Mouse (Mus musculus) gastrocnemius, postnatal 4 days (tissue): ENCODE measurements around the gene Zfp383. TPM values are rescaled to one million over a fixed set of nuclear protein-coding genes. Genes with fewer than 3 reads are reported as not detected.
"Not testable (repeated sequence)": the region's sequence is repeated elsewhere in the genome, so short reads cannot be mapped to it uniquely, and the experiment has no call there.

Experiments
- DNase-seq, 2 experiments: peaks; one replicate each; pipeline ENCODE4 v3.0.0; 2021 to 2022; ENCODE audit warnings: low spot score in 2 of 2, mixed read lengths in 2 of 2
- long read RNA-seq, 2 experiments: library from polyadenylated mRNA; stranded (forward); transcript quantifications; one replicate each; pipeline ENCODE4 v2.0.0; 2021
- total RNA-seq, 2 experiments: library from RNA; stranded (reverse); gene quantifications; 2 replicates each; pipeline ENCODE4 v1.2.3; 2021

Gene Zfp383
- 10 to 100 TPM; 14.4 to 15.5 TPM for total RNA-seq
- long read RNA-seq, experiment 1, partial matches to known transcripts: 1 of 4 reads
- long read RNA-seq, experiment 1, other reads (novel, unspliced or antisense): 0 of 4 reads
- long read RNA-seq, experiment 2, partial matches to known transcripts: 1 of 10 reads
- long read RNA-seq, experiment 2, other reads (novel, unspliced or antisense): 5 of 10 reads

- peak; percentile 58 to 84 for DNase-seq
Measured at GRCm38 (mm10) chr7:29908130-29908950, at the start of gene Zfp383. Gene Zfp383, plus strand, starts transcription at chr7:29908223.

GRCm38 (mm10) chr7:29859532-29860517 lies 48.2 kb upstream of the Zfp383 start, which contains the start of gene Zfp420:
Gene Zfp420, plus strand, starts transcription at chr7:29859979.
- DNase-seq: peak; percentile 59 to 83

- DNase-seq: no peak
Measured at GRCm38 (mm10) chr7:29861660-29862059, 46.4 kb upstream of the Zfp383 start.

- DNase-seq: no peak
Measured at GRCm38 (mm10) chr7:29874256-29874655, 33.8 kb upstream of the Zfp383 start.

- DNase-seq: not testable (repeated sequence)
Measured at GRCm38 (mm10) chr7:29877561-29877960, 30.5 kb upstream of the Zfp383 start.

GRCm38 (mm10) chr7:29880056-29880455 lies 28.0 kb upstream of the Zfp383 start:
- DNase-seq: no peak

- no peak for DNase-seq
Measured at GRCm38 (mm10) chr7:29880916-29881315, 27.1 kb upstream of the Zfp383 start.

GRCm38 (mm10) chr7:29890501-29890900 lies 17.5 kb upstream of the Zfp383 start:
- DNase-seq: no peak

- no peak for DNase-seq
Measured at GRCm38 (mm10) chr7:29892756-29893155, 15.3 kb upstream of the Zfp383 start.

- DNase-seq: no peak
Measured at GRCm38 (mm10) chr7:29898351-29898750, 9.7 kb upstream of the Zfp383 start.

GRCm38 (mm10) chr7:29904101-29904500 lies 3.9 kb upstream of the Zfp383 start:
- DNase-seq: no peak

- DNase-seq: peak in 1 of 2 experiments; percentile 37
Measured at GRCm38 (mm10) chr7:29905966-29906681, 1.9 kb upstream of the Zfp383 start, which contains the start of gene Zfp27. Gene Zfp27, minus strand, starts transcription at chr7:29906572.

GRCm38 (mm10) chr7:29906682-29907058 lies 1.4 kb upstream of the Zfp383 start:
- no peak for DNase-seq

- DNase-seq: no peak
Measured at GRCm38 (mm10) chr7:29907206-29907605, 817 bp upstream of the Zfp383 start.

- no peak for DNase-seq
Measured at GRCm38 (mm10) chr7:29910252-29910651, 2.2 kb downstream of the Zfp383 start.

- DNase-seq: no peak
Measured at GRCm38 (mm10) chr7:29912172-29912571, 4.1 kb downstream of the Zfp383 start.

- no peak for DNase-seq
Measured at GRCm38 (mm10) chr7:29917371-29918061, 9.5 kb downstream of the Zfp383 start.

- no peak for DNase-seq
Measured at GRCm38 (mm10) chr7:29918062-29918453, 10.0 kb downstream of the Zfp383 start.

GRCm38 (mm10) chr7:29921439-29922093 lies 13.5 kb downstream of the Zfp383 start:
- no peak for DNase-seq
